Mouse (Mus musculus): ENCODE data around the gene Dusp27. TPM values are rescaled to one million over a fixed set of nuclear protein-coding genes. Genes with fewer than 3 reads are reported as not detected.

Dusp27 gene
- polyA plus RNA-seq, 1 experiment from 2014 or later: 2.7 TPM

GRCm38 (mm10) chr1:166077052-166077735, 50.5 kb downstream of the Dusp27 start:
- no peak overlapping the region for H3K4me3 ChIP-seq
- no peaks in the 10 kb centered on the region for H3K36me3 ChIP-seq
- H3K4me1 ChIP-seq: no peaks in the 10 kb centered on the region
- H3K27me3 ChIP-seq (ENCODE audit: low read depth, poor library complexity, severe bottlenecking): no peaks in the 10 kb centered on the region
- 88% methylated on average over 6 of the region's 6 CpGs for WGBS
- DNase-seq (ENCODE audit: low spot score): no peak
- no peaks in the 10 kb centered on the region for H3K9me3 ChIP-seq (replicated peaks)
- H3K27ac ChIP-seq (replicated peaks): no peak overlapping the region

- no peaks in the 10 kb centered on the region for H3K27me3 ChIP-seq (ENCODE audit: low read depth, poor library complexity, severe bottlenecking)
- WGBS: 86% methylated on average over 2 of the region's 2 CpGs
Observed at GRCm38 (mm10) chr1:166067856-166068440, 59.8 kb downstream of the Dusp27 start.

GRCm38 (mm10) chr1:166063870-166064269, 63.9 kb downstream of the Dusp27 start:
- 92% methylated on average over 3 of the region's 3 CpGs for WGBS
- Histone ChIP-seq H3K27ac (replicated peaks) (no peak overlapping the region), H3K4me3 (no peak overlapping the region), H3K4me1 (peaks cover 13% of the 10 kb centered on the region), H3K9me3 (replicated peaks) (peaks cover 2% of the 10 kb centered on the region; the same call in 1 of the 2 replicates), H3K27me3 (ENCODE audit: low read depth, poor library complexity, severe bottlenecking) (no peaks in the 10 kb centered on the region), H3K36me3 (no peaks in the 10 kb centered on the region)
- DNase-seq (ENCODE audit: low spot score): no peak

More at GRCm38 (mm10) chr1:166067856-166068440, 59.8 kb downstream of the Dusp27 start:
- Histone ChIP-seq H3K27ac (replicated peaks) (no peak overlapping the region), H3K4me3 (no peak overlapping the region), H3K36me3 (no peaks in the 10 kb centered on the region), H3K4me1 (no peaks in the 10 kb centered on the region), H3K9me3 (replicated peaks) (peaks cover 3% of the 10 kb centered on the region; the same call in 1 of the 2 replicates)
- no peak for DNase-seq (ENCODE audit: low spot score)

GRCm38 (mm10) chr1:166061532-166061931, 66.2 kb downstream of the Dusp27 start:
- 0 out of 2 replicates have a peak, but pooled peaks cover 9% of the 10 kb centered on the region for H3K27me3 ChIP-seq (ENCODE audit: low read depth, poor library complexity, severe bottlenecking)
- no peaks in the 10 kb centered on the region for H3K9me3 ChIP-seq (replicated peaks)
- H3K36me3 ChIP-seq: no peaks in the 10 kb centered on the region
- no peak overlapping the region for H3K27ac ChIP-seq (replicated peaks)
- DNase-seq (ENCODE audit: low spot score): no peak
- H3K4me1 ChIP-seq: peaks cover 18% of the 10 kb centered on the region
- 76% methylated on average over 3 of the region's 3 CpGs for WGBS
- H3K4me3 ChIP-seq: no peak overlapping the region

- no peaks in the 10 kb centered on the region for H3K36me3 ChIP-seq
- no peaks in the 10 kb centered on the region for H3K9me3 ChIP-seq (replicated peaks)
- H3K4me1 ChIP-seq: peaks cover 29% of the 10 kb centered on the region
- no peak for DNase-seq (ENCODE audit: low spot score)
- no peak overlapping the region for H3K27ac ChIP-seq (replicated peaks)
- H3K4me3 ChIP-seq: no peak overlapping the region
- 71% methylated on average over 1 of the region's 1 CpGs for whole genome bisulfite sequencing
- peaks cover 12% of the 10 kb centered on the region; the same call in 1 of the 2 replicates for H3K27me3 ChIP-seq (ENCODE audit: low read depth, poor library complexity, severe bottlenecking)
Observed at GRCm38 (mm10) chr1:166060406-166060805, 67.3 kb downstream of the Dusp27 start.

GRCm38 (mm10) chr1:166056098-166056756, 71.5 kb downstream of the Dusp27 start:
- Histone ChIP-seq H3K4me1 (peaks cover 50% of the 10 kb centered on the region), H3K9me3 (replicated peaks) (no peaks in the 10 kb centered on the region), H3K36me3 (no peaks in the 10 kb centered on the region), H3K27me3 (ENCODE audit: low read depth, poor library complexity, severe bottlenecking) (peaks cover 26% of the 10 kb centered on the region), H3K27ac (replicated peaks) (peak overlapping the region; percentile 72), H3K4me3 (0 out of 2 replicates have a peak overlapping the region, but pooled peaks have one; percentile 20)
- WGBS: 29% methylated on average over 9 of the region's 9 CpGs
- DNase-seq (ENCODE audit: low spot score): no peak

- no peaks in the 10 kb centered on the region for H3K36me3 ChIP-seq
- H3K4me1 ChIP-seq: peaks cover 51% of the 10 kb centered on the region
- WGBS: 42% methylated on average over 10 of the region's 10 CpGs
- peak overlapping the region; percentile 64 for H3K27ac ChIP-seq (replicated peaks)
- no peaks in the 10 kb centered on the region for H3K9me3 ChIP-seq (replicated peaks)
- H3K4me3 ChIP-seq: no peak overlapping the region
- peaks cover 33% of the 10 kb centered on the region for H3K27me3 ChIP-seq (ENCODE audit: low read depth, poor library complexity, severe bottlenecking)
- no peak for DNase-seq (ENCODE audit: low spot score)
Observed at GRCm38 (mm10) chr1:166053285-166053955, 74.3 kb downstream of the Dusp27 start.

- H3K27me3 ChIP-seq (ENCODE audit: low read depth, poor library complexity, severe bottlenecking): peaks cover 29% of the 10 kb centered on the region
- no peaks in the 10 kb centered on the region for H3K9me3 ChIP-seq (replicated peaks)
- WGBS: 7% methylated on average over 11 of the region's 11 CpGs
- peaks cover 73% of the 10 kb centered on the region for H3K4me1 ChIP-seq
- H3K36me3 ChIP-seq: no peaks in the 10 kb centered on the region
- H3K27ac ChIP-seq (replicated peaks): peak overlapping the region; percentile 84
- peak; percentile 83 for DNase-seq (ENCODE audit: low spot score)
- H3K4me3 ChIP-seq: peak overlapping the region; percentile 62
Observed at GRCm38 (mm10) chr1:166049046-166049827, 78.5 kb downstream of the Dusp27 start.

- Histone ChIP-seq H3K4me1 (peaks cover 74% of the 10 kb centered on the region), H3K27me3 (ENCODE audit: low read depth, poor library complexity, severe bottlenecking) (peaks cover 25% of the 10 kb centered on the region), H3K4me3 (peak overlapping the region; percentile 62), H3K36me3 (no peaks in the 10 kb centered on the region), H3K27ac (replicated peaks) (peak overlapping the region; percentile 84), H3K9me3 (replicated peaks) (no peaks in the 10 kb centered on the region)
- peak; percentile 59 for DNase-seq (ENCODE audit: low spot score)
- WGBS: under 1% methylated on average over 23 of the region's 23 CpGs
Observed at GRCm38 (mm10) chr1:166048230-166048911, 79.4 kb downstream of the Dusp27 start.
